Mouse (Mus musculus) gastrocnemius, postnatal 14 days (tissue): ENCODE measurements at regions not wholly inside any gene's neighbourhood (a gene's known extent, or its start where the extent isn't known, plus 50 kb on each side); places are given as distances from the start of the nearest gene placed in this dataset.
"Not testable (repeated sequence)": the region's sequence is repeated elsewhere in the genome, so short reads cannot be mapped to it uniquely, and the experiment has no call there.

ENCODE experiments used
- DNase-seq: peaks from one replicate; pipeline ENCODE4 v3.0.0; 2021; ENCODE audit warnings: mixed read lengths
- intact Hi-C: fragments of 180-260 bp; cut with DNase I; formaldehyde crosslinking; loops from one replicate; pipeline ENCODE4 v1.15.1; 2025; ENCODE audit warnings: low total_unique reads

DNA sequence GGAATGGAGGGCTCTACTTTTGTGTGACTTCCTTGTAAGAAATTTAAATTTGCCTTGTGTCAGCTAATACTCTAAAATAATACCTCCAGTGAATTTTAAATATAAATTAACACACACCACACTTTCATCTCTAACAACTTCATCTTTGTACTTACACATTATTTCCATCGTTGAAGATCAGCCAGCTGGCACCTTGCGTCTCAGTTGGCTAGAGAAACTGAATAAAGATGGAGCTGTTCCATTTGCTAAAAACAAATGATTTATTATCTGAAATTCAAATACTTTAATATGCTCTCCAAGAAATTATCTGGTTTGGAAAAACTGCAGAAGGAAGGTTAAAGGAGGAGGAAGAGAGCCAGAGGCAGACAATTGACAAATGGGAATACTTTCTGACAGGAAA is 122.0 kb upstream of the Gm11096 start:
- intact Hi-C loops: no loop called here
- DNase-seq: no peak

DNA sequence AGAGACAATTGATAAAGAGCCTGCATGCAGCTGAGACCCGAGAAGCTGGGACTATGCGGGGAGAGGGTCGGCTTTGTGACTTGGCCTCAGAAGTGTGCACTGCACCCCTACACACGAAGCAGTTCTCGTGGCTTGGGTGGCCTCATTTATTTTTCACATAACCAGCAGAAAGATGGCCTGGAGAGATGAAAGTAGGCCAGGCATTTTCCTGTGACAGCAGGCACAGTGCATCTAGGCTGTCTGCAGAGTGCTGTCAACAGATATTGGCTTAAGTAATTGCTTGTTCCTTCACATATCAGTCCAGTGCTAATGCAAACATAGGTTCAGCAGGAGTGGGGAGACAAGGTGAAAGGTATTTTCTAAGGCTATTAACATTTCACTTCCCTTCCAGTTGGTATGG is 124.9 kb upstream of the Gm11096 start:
- DNase-seq: no peak

GRCm38 (mm10) chr17:81305880-81306279 is 135.7 kb upstream of the Gm11096 start:
- intact Hi-C loops: no loop called here
- DNase-seq: no peak

More for the DNA sequence above, 124.9 kb upstream of the Gm11096 start:
- intact Hi-C loops: no loop called here

DNA sequence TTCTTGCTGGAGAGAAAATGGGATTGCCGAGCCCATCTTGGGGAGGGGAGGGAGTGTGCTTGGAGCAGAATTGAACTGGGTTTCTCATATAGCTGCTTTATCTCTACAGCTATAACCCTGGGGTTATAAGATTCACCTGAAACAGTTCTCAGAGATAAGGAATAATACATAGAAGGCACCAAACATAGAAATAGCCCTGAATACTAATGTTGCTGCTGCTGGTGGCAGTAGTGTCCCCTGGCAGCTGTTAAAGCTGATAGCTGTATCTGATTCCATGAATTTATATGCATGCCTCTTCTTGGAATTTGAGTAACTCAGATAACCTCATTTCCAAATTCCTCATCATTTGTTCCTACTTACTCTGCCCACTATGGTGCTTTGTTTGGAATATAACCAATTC is 137.0 kb upstream of the Gm11096 start:
- intact Hi-C loops: no loop called here
- no peak for DNase-seq

DNA sequence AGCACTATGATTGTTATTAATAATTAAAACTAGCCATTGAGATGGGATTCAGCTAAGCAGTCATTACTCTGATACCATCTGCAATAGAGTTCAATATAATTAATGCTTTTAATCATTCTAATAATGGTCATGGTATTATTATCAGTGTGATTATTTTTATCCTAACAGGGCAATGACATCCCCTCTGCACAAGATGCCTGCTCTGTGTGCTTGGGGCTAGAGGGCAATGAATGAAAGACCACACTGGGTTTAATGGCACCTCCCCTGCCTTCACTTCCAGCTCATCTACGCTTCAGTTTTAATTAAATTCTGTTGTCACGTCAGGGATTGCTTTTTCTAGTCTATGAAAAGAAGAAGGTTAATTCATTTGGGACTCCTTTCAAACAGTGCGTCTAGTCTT is 139.1 kb upstream of the Gm11096 start:
- DNase-seq: no peak

GRCm38 (mm10) chr17:81291829-81292228 is 149.7 kb upstream of the Gm11096 start:
- intact Hi-C loops: no loop called here
- no peak for DNase-seq

More for the DNA sequence above, 139.1 kb upstream of the Gm11096 start:
- intact Hi-C loops: no loop called here

GRCm38 (mm10) chr17:81282543-81282942 is 159.0 kb upstream of the Gm11096 start:
- no peak for DNase-seq
- intact Hi-C loops: no loop called here

- no peak for DNase-seq
Measured at GRCm38 (mm10) chr17:81270235-81270634, 171.3 kb upstream of the Gm11096 start.

DNA sequence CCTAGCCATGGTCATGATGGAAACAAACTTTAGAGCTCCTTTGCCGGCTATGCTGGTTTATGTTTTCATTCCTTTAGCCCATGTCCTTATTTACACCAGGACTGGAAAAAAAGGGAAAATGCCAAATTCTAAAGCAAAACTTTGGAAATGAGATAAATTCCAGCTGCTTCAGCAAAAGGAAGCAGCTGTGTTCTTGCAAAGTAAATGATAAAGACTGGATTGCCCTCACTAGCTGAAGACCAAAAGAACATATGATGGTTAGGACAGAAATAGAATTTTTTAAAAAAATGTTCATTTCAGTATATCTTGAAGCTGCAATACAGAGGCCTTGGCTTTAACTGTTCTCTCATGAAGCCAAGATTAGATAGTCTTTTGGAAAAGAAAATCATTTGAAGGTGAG is 179.6 kb upstream of the Gm11096 start:
- intact Hi-C loops: no loop called here

More at GRCm38 (mm10) chr17:81270235-81270634, 171.3 kb upstream of the Gm11096 start:
- intact Hi-C loops: no loop called here

DNA sequence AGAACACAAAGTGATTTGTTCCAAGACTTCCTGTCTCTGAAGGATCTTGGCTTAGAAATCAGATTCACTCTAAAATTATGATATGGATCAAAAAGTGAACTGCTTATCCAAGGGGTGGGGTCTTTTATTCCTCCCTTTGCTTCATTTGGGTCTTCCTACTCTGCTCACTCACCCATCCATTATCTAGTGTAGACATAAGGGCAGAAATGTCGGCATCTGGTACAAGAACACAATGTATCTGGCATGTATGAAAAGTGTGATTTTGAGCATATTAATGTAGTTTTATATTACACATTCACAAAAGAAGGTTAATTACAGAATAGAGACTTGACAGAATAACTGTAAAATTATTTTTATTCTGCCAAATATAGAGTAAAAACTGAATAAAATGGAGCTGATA is 181.5 kb upstream of the Gm11096 start:
- no peak for DNase-seq
- intact Hi-C loops: no loop called here

More for the DNA sequence above, 179.6 kb upstream of the Gm11096 start:
- no peak for DNase-seq

GRCm38 (mm10) chr17:81256106-81256505 is 185.5 kb upstream of the Gm11096 start:
- no peak for DNase-seq
- intact Hi-C loops: no loop called here

- no peak for DNase-seq
- intact Hi-C loops: no loop called here
Measured at GRCm38 (mm10) chr17:81250748-81251147, 185.9 kb upstream of the Thumpd2 start.

- DNase-seq: no peak
- intact Hi-C loops: no loop called here
Measured at GRCm38 (mm10) chr17:81246156-81246555, 181.3 kb upstream of the Thumpd2 start.

DNA sequence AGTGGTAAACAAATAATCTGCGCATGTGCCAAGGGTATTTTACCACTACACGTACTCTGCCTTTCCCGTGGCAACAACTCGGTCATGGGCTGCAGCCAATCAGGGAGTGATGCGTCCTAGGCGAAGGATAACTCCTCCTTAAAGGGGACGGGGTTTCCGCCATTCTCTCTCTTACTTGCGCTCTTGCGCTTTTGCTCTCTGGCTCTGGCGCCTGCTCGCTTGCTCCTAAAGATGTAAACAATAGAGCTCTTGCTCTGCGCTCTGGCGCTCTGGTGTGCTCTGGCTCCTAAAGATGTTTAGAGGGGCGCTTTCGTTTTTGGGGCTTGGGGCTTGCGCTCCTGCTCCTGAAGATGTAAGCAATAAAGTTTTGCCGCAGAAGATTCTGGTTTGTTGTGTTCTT is 166.9 kb upstream of the Thumpd2 start:
- peak; percentile 6 for DNase-seq
- intact Hi-C loops: not testable (repeated sequence)

DNA sequence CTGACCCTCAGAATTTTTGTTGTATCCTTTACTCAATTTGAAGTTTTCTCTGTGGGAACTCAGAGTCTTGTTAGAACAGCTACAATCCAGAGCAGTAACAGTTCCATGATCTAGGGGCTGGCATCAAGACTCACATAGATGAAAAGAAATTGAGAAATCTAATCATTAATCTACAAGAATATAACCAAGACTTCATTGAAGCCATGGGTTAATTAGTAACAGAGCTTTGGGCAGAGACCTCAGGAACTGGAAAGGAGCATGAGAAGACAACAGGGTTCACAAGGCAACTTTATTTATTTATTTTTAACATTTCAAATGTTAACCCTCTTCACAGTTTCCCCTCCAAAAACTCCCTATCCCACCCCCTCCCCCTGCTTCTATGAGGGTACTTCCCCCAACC is 160.4 kb upstream of the Thumpd2 start:
- intact Hi-C loops: no loop called here

GRCm38 (mm10) chr17:81221436-81221835 is 156.6 kb upstream of the Thumpd2 start:
- no peak for DNase-seq
- intact Hi-C loops: no loop called here

More for the DNA sequence above, 160.4 kb upstream of the Thumpd2 start:
- no peak for DNase-seq

DNA sequence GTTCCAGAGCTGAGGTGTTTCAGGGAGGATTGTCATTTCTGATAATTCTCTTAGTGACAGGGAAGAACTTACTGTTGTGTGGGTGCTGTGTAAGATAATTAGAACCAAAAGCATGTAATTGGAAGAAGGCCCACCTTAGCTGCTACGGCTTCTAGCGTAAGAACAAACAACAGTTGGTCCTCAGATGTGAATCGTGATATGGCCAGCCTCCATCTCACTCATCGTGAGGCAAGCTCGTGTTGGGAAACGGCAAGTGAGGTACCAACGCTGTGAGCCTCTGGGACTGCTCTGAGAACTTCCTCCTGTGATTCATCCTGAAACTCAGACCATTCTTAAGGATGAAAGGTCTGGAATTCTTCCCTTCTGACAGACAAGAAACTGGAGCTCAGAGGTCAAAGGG is 150.0 kb upstream of the Thumpd2 start:
- DNase-seq: no peak
- intact Hi-C loops: no loop called here

DNA sequence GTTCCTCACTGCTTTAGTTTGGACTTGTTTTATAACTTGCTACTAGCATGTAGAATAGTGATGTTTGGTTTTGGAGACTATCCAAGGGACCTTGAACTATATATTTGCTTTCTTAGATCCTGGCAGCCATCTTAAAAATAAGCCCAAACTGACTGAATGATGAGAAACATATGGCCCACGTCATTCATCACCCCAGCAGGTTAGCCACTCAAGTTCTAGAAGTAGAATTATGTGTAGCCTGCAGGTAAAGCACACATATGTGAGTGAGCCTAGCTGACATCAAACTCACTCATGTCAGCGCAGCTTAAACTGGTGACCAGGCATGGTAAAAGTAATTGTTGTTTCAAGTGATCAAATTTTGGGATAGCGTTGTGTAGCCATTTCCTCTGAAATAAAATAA is 147.2 kb upstream of the Thumpd2 start:
- DNase-seq: no peak
- intact Hi-C loops: no loop called here

GRCm38 (mm10) chr17:81210389-81210788 is 145.5 kb upstream of the Thumpd2 start:
- DNase-seq: no peak
- intact Hi-C loops: no loop called here

DNA sequence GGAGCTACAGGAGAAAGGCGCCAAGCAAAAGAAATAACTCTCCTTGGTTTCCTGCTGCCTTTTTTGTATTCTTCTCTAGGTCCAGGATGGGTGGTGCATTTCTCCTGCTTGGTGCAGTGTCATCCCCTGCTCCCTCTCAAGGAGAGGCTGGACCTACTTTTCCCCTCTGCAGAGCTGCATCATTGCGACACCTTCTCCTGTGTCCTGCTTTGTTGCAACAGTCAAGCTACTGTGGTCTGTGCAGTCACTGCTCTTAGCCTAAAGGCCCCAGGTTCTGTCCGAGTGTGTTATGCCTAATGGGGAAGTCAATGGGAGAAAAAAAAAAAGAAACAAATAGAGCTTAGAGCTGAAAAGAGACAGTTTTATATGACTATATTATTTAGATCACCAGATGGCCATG is 144.4 kb upstream of the Thumpd2 start:
- intact Hi-C loops: no loop called here
- no peak for DNase-seq

GRCm38 (mm10) chr17:81201052-81201451 is 136.2 kb upstream of the Thumpd2 start:
- DNase-seq: no peak
- intact Hi-C loops: no loop called here

DNA sequence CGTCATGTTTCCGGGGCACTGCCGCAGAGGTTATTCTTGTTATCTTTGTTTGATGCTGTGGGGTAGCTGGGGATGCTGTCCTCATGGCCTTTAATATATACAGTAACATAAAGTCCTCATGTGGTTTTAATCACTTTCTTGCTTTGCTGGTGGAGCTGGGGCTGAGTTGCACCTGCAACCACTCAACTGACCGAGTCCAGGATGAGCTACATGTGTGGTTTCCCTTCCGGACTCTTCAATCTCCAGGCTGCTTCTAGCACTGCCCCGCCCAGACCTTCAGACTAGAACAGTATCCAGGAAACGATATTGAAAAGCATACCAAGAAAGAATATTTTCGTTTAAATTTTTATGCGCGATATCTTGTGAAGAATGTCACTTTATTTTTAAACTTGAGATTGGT is 129.1 kb upstream of the Thumpd2 start:
- intact Hi-C loops: loop anchor here (5.0 kb wide), 2 partner anchors 593 to 1768 kb away; no protein-coding TSS in a partner anchor
- no peak for DNase-seq
